9 mouse cellular contexts compared by ENCODE assay signal in genomic region chr2:79738958-79739357, GRCm38 (mm10). TPM values are rescaled to one million over a fixed set of nuclear protein-coding genes. Genes with fewer than 3 reads are reported as not detected.
DNase-seq lines count a peak whose midpoint lies in the region; ATAC-seq lines count a peak whose summit lies in the region.
"Had no signal": no experiment of that assay in that cellular context is flagged by ENCODE, and none has a peak within 500 bp of the region (broad histone marks: within the 10 kb centered on the region; RNA-seq: fewer than 3 reads in every experiment).

No protein-coding gene starts in this region.

- ATAC-seq in liver, embryonic 12.5 days, result no peak
- ATAC-seq in hindbrain, embryonic 12.5 days (ENCODE audit: low FRiP score), result no peak
- ATAC-seq: forebrain, embryonic 15.5 days had no signal

- no peaks in the 10 kb centered on the region for H3K4me1 ChIP-seq in liver, embryonic 12.5 days
- no peaks in the 10 kb centered on the region for H3K4me1 ChIP-seq in hindbrain, embryonic 12.5 days
- H3K4me1 ChIP-seq: forebrain, embryonic 15.5 days had no signal

- no peak overlapping the region for H3K4me2 ChIP-seq in liver, embryonic 12.5 days
- no peak overlapping the region for H3K4me2 ChIP-seq in hindbrain, embryonic 12.5 days (replicated peaks)
- H3K4me2 ChIP-seq: forebrain, embryonic 15.5 days had no signal

- WGBS in liver, embryonic 12.5 days (ENCODE audit: insufficient replicate concordance), result 64% methylated on average over 2 of the region's 2 CpGs
- 96% methylated on average over 2 of the region's 2 CpGs for WGBS in hindbrain, embryonic 12.5 days

- H3K36me3 ChIP-seq in liver, embryonic 12.5 days, result no peaks in the 10 kb centered on the region
- no peaks in the 10 kb centered on the region for H3K36me3 ChIP-seq in hindbrain, embryonic 12.5 days
- H3K36me3 ChIP-seq: forebrain, embryonic 15.5 days had no signal

- peak; percentile 6 for DNase-seq in liver
- DNase-seq in adrenal gland, adult 8-10 months, result peak; percentile 18
- DNase-seq in heart, postnatal 4 days, result peak; percentile 63
- peak; percentile 12 for DNase-seq in skeletal muscle tissue, adult 2 months (ENCODE audit: low read depth, low spot score)
- no peak for DNase-seq in right cerebral cortex, postnatal 25 days
- DNase-seq: cerebellum, postnatal 25 days had no signal

- no peak overlapping the region for H3K4me3 ChIP-seq in liver, embryonic 12.5 days
- no peak overlapping the region for H3K4me3 ChIP-seq in hindbrain, embryonic 12.5 days
- H3K4me3 ChIP-seq: forebrain, embryonic 15.5 days had no signal

- H3K27ac ChIP-seq in liver, embryonic 12.5 days, result no peak overlapping the region
- H3K27ac ChIP-seq in hindbrain, embryonic 12.5 days, result no peak overlapping the region
- H3K27ac ChIP-seq: forebrain, embryonic 15.5 days had no signal

- H3K27me3 ChIP-seq in liver, embryonic 12.5 days (replicated peaks), result no peaks in the 10 kb centered on the region
- H3K27me3 ChIP-seq in hindbrain, embryonic 12.5 days, result no peaks in the 10 kb centered on the region
- H3K27me3 ChIP-seq: forebrain, embryonic 15.5 days had no signal

- H3K9ac ChIP-seq in liver, embryonic 12.5 days, result no peak overlapping the region
- no peak overlapping the region for H3K9ac ChIP-seq in hindbrain, embryonic 12.5 days
- H3K9ac ChIP-seq: forebrain, embryonic 15.5 days had no signal

- no peaks in the 10 kb centered on the region for H3K9me3 ChIP-seq in liver, embryonic 12.5 days (replicated peaks)
- H3K9me3 ChIP-seq in hindbrain, embryonic 12.5 days (replicated peaks), result 0 out of 2 replicates have a peak, but pooled peaks cover 4% of the 10 kb centered on the region

RNA-seq across cellular contexts. Expression of gene Ppp1r1c, which starts 31.4 kb away (rescaled TPM):
- not detected in 2 replicates for polyA plus RNA-seq in liver, embryonic 12.5 days (2016; fragmentation: Nextera tagmentation; extraction: Ambion mirVana)
- not detected for total RNA-seq in adrenal gland, adult 8-10 months (2022)
- not detected for total RNA-seq in heart, postnatal 4 days (2021)
- polyA plus RNA-seq in hindbrain, embryonic 12.5 days (2016; fragmentation: Nextera tagmentation; extraction: Ambion mirVana), result 11.2 and 19.4 TPM in 2 replicates
